Comparison of ENCODE assay signal across 8 mouse cellular contexts in the genomic region with DNA sequence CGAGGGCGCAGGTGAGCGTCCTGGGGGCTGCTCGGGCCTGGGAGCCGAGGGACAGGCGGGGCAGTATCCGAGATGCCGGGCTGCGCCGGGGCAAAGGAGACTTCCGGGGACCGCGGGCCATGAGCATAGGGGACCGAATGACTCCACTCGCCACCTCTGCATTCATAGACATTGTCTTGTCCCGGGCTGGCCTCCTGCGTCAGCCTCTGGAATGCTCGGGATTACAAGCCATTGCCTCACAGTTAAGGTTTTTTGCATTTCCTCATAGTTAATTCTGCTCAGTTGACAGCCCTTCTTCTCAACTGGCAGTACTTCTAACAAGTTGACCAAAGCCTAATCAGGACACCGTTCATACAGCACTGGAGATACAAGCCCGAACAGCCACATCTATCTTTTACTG. TPM values are rescaled to one million over a fixed set of nuclear protein-coding genes. Genes with fewer than 3 reads are reported as not detected.
A peak's percentile ranks its signal among the peaks of the same experiment; 100 is the strongest.
DNase-seq lines count a peak whose midpoint lies in the region; ATAC-seq lines count a peak whose summit lies in the region.

No protein-coding gene starts in this region.

- H3K27me3 ChIP-seq in kidney, embryonic 14.5 days (ENCODE audit: control insufficient read depth, insufficient read depth, low read length) = no peaks in the 10 kb centered on the region
- H3K27me3 ChIP-seq in hindbrain, embryonic 11.5 days (ENCODE audit: control insufficient read depth, insufficient read depth, low read length) = no peaks in the 10 kb centered on the region
- H3K27me3 ChIP-seq in midbrain, embryonic 12.5 days = peaks cover 8% of the 10 kb centered on the region; the same call in 1 of the 2 replicates

- H3K9ac ChIP-seq in kidney, embryonic 14.5 days (ENCODE audit: low read depth, low read length) = peak overlapping the region; percentile 93
- peak overlapping the region; percentile 90 for H3K9ac ChIP-seq in hindbrain, embryonic 11.5 days (ENCODE audit: low read depth, low read length)
- peak overlapping the region; percentile 81 for H3K9ac ChIP-seq in midbrain, embryonic 12.5 days (replicated peaks)

- H3K4me1 ChIP-seq in kidney, embryonic 14.5 days (ENCODE audit: control insufficient read depth, insufficient read depth, low read length) = peaks cover 27% of the 10 kb centered on the region
- H3K4me1 ChIP-seq in hindbrain, embryonic 11.5 days (replicated peaks; ENCODE audit: control insufficient read depth, insufficient read depth, low read length) = peaks cover 15% of the 10 kb centered on the region
- peaks cover 35% of the 10 kb centered on the region for H3K4me1 ChIP-seq in midbrain, embryonic 12.5 days

- peak overlapping the region; percentile 85 for H3K27ac ChIP-seq in kidney, embryonic 14.5 days (ENCODE audit: low read depth, low read length)
- peak overlapping the region; percentile 80 for H3K27ac ChIP-seq in hindbrain, embryonic 11.5 days (ENCODE audit: low read depth, low read length)
- peak overlapping the region; percentile 85 for H3K27ac ChIP-seq in midbrain, embryonic 12.5 days (replicated peaks)

- no peaks in the 10 kb centered on the region for H3K9me3 ChIP-seq in kidney, embryonic 14.5 days (ENCODE audit: control insufficient read depth, low read length)
- H3K9me3 ChIP-seq in hindbrain, embryonic 11.5 days (ENCODE audit: control insufficient read depth, low read length) = no peaks in the 10 kb centered on the region
- no peaks in the 10 kb centered on the region for H3K9me3 ChIP-seq in midbrain, embryonic 12.5 days

- peak overlapping the region; percentile 70 for H3K4me2 ChIP-seq in kidney, embryonic 14.5 days (replicated peaks; ENCODE audit: low read depth, low read length)
- H3K4me2 ChIP-seq in hindbrain, embryonic 11.5 days (replicated peaks; ENCODE audit: low read depth, low read length) = peak overlapping the region; percentile 78
- H3K4me2 ChIP-seq in midbrain, embryonic 12.5 days (replicated peaks) = peak overlapping the region; percentile 70

- peaks cover 55% of the 10 kb centered on the region for H3K36me3 ChIP-seq in kidney, embryonic 14.5 days (ENCODE audit: control insufficient read depth, insufficient read depth, low read length)
- peaks cover 20% of the 10 kb centered on the region for H3K36me3 ChIP-seq in hindbrain, embryonic 11.5 days (ENCODE audit: control insufficient read depth, insufficient read depth, low read length)
- H3K36me3 ChIP-seq in midbrain, embryonic 12.5 days = peaks cover 65% of the 10 kb centered on the region

- peak overlapping the region; percentile 99 for H3K4me3 ChIP-seq in kidney, embryonic 14.5 days (ENCODE audit: low read length)
- H3K4me3 ChIP-seq in hindbrain, embryonic 11.5 days (ENCODE audit: low read depth, low read length) = peak overlapping the region; percentile 99
- peak overlapping the region; percentile 96 for H3K4me3 ChIP-seq in midbrain, embryonic 12.5 days

- 3% methylated on average over 20 of the region's 20 CpGs for WGBS in kidney, embryonic 14.5 days
- WGBS in hindbrain, embryonic 11.5 days = 4% methylated on average over 20 of the region's 20 CpGs
- 3% methylated on average over 20 of the region's 20 CpGs for WGBS in midbrain, embryonic 12.5 days

- no peak for ATAC-seq in kidney, embryonic 14.5 days (ENCODE audit: low FRiP score, low TSS enrichment)
- ATAC-seq in hindbrain, embryonic 11.5 days (ENCODE audit: low FRiP score) = peak; percentile 0
- ATAC-seq in midbrain, embryonic 12.5 days (ENCODE audit: low FRiP score, low read depth) = no peak

- DNase-seq in kidney, postnatal 36 days = no peak
- peak; percentile 51 for DNase-seq in adipocyte (ENCODE audit: low spot score)
- DNase-seq in hindbrain, embryonic 11.5 days (ENCODE audit: low spot score) = no peak
- DNase-seq in embryo, embryonic 10.5 days (ENCODE audit: low spot score) = no peak
- no peak for DNase-seq in thymus, adult 18-20 months
- no peak for DNase-seq in frontal cortex, postnatal 25 days (ENCODE audit: low spot score in 2 of 2)

RNA-seq across cellular contexts. Expression of a gene that starts 0.5 kb away (rescaled TPM):
- 21.4 and 29.6 TPM in 2 replicates for polyA plus RNA-seq in kidney, embryonic 14.5 days (2014; fragmentation: Nextera tagmentation; extraction: Ambion mirVana)
- polyA plus RNA-seq in hindbrain, embryonic 11.5 days (2014; fragmentation: Nextera tagmentation; extraction: Ambion mirVana) = 26.0 and 28.9 TPM in 2 replicates
- 58.8 and 60.5 TPM in 2 replicates for polyA plus RNA-seq in midbrain, embryonic 12.5 days (2016; fragmentation: Nextera tagmentation; extraction: Ambion mirVana)

RNA-seq across cellular contexts. Expression of a gene that starts 7.1 kb away (rescaled TPM):
- 8.7 and 10.1 TPM in 2 replicates for polyA plus RNA-seq in kidney, embryonic 14.5 days (2014; fragmentation: Nextera tagmentation; extraction: Ambion mirVana)
- 2.3 TPM in 2 replicates for polyA plus RNA-seq in hindbrain, embryonic 11.5 days (2014; fragmentation: Nextera tagmentation; extraction: Ambion mirVana)
- 3.7 and 4.4 TPM in 2 replicates for polyA plus RNA-seq in midbrain, embryonic 12.5 days (2016; fragmentation: Nextera tagmentation; extraction: Ambion mirVana)

RNA-seq across cellular contexts. Expression of a gene that starts 21.6 kb away (rescaled TPM):
- polyA plus RNA-seq in kidney, embryonic 14.5 days (2014; fragmentation: Nextera tagmentation; extraction: Ambion mirVana) = 0.05 and 0.07 TPM in 2 replicates
- polyA plus RNA-seq in hindbrain, embryonic 11.5 days (2014; fragmentation: Nextera tagmentation; extraction: Ambion mirVana) = not detected in 2 replicates
- not detected in 2 replicates for polyA plus RNA-seq in midbrain, embryonic 12.5 days (2016; fragmentation: Nextera tagmentation; extraction: Ambion mirVana)

RNA-seq across cellular contexts. Expression of a gene that starts 28.7 kb away (rescaled TPM):
- polyA plus RNA-seq in kidney, embryonic 14.5 days (2014; fragmentation: Nextera tagmentation; extraction: Ambion mirVana) = 25.4 and 60.7 TPM in 2 replicates
- 46.3 and 47.0 TPM in 2 replicates for polyA plus RNA-seq in hindbrain, embryonic 11.5 days (2014; fragmentation: Nextera tagmentation; extraction: Ambion mirVana)
- 89.9 and 92.6 TPM in 2 replicates for polyA plus RNA-seq in midbrain, embryonic 12.5 days (2016; fragmentation: Nextera tagmentation; extraction: Ambion mirVana)

RNA-seq across cellular contexts. Expression of a gene that starts 28.8 kb away (rescaled TPM):
- 115 and 119 TPM in 2 replicates for polyA plus RNA-seq in kidney, embryonic 14.5 days (2014; fragmentation: Nextera tagmentation; extraction: Ambion mirVana)
- 90.2 and 100 TPM in 2 replicates for polyA plus RNA-seq in hindbrain, embryonic 11.5 days (2014; fragmentation: Nextera tagmentation; extraction: Ambion mirVana)
- polyA plus RNA-seq in midbrain, embryonic 12.5 days (2016; fragmentation: Nextera tagmentation; extraction: Ambion mirVana) = 90.8 and 97.9 TPM in 2 replicates
